Mouse (Mus musculus) hindbrain, embryonic 16.5 days (tissue): ENCODE measurements around the gene Cacng3. TPM values are rescaled to one million over a fixed set of nuclear protein-coding genes. Genes with fewer than 3 reads are reported as not detected.

Experiments
- ATAC-seq: fragments of 200-750 bp; cut with Nextera tagmentation; 2 replicates; pipeline ENCODE4 v1.8.0; 2017; ENCODE audit warnings: moderate TSS enrichment, moderate library complexity
- H3K27ac ChIP-seq: fragments of 300-500 bp; sonication (generic); 2 replicates; pipeline ENCODE4 v1.5.1; 2014; ENCODE audit warnings: low read depth, mild to moderate bottlenecking, control low read depth, low read length, moderate library complexity
- H3K27me3 ChIP-seq: fragments of 300-500 bp; sonication (generic); replicated peaks from 2 replicates; pipeline ENCODE4 v1.6.1; 2014; ENCODE audit warnings: low read length; ENCODE audit not compliant: control insufficient read depth, insufficient read depth
- H3K36me3 ChIP-seq: fragments of 300-500 bp; sonication (generic); 2 replicates; pipeline ENCODE4 v1.6.1; 2014; ENCODE audit warnings: mild to moderate bottlenecking, low read length, moderate library complexity, mixed read lengths; ENCODE audit not compliant: control insufficient read depth, insufficient read depth
- H3K4me1 ChIP-seq: fragments of 300-500 bp; sonication (generic); 2 replicates; pipeline ENCODE4 v1.6.1; 2014; ENCODE audit warnings: low read depth, low read length; ENCODE audit not compliant: control insufficient read depth, insufficient read depth
- H3K4me2 ChIP-seq: fragments of 300-500 bp; sonication (generic); 2 replicates; pipeline ENCODE4 v1.6.1; 2014; ENCODE audit warnings: mild to moderate bottlenecking, low read length, control low read depth, moderate library complexity
- H3K4me3 ChIP-seq: fragments of 300-500 bp; sonication (generic); 2 replicates; pipeline ENCODE4 v1.5.1; 2014; ENCODE audit warnings: mild to moderate bottlenecking, low read length, control low read depth, moderate library complexity
- H3K9ac ChIP-seq: fragments of 300-500 bp; sonication (generic); 2 replicates; pipeline ENCODE4 v1.6.1; 2014; ENCODE audit warnings: low read depth, mild to moderate bottlenecking, control low read depth, low read length, moderate library complexity
- H3K9me3 ChIP-seq: fragments of 300-500 bp; sonication (generic); 2 replicates; pipeline ENCODE4 v1.6.1; 2014; ENCODE audit warnings: mild to moderate bottlenecking, low read length, moderate library complexity; ENCODE audit not compliant: control insufficient read depth
- WGBS: fragments of 180-500 bp; shearing (Covaris S2); extraction: QIAGEN DNeasy Blood & Tissue Kit; methylation state at CpG from one replicate; pipeline ENCODE4 v1.1.7; 2014; 5-methylcytosine and 5-hydroxymethylcytosine counted together
- polyA plus RNA-seq: library from polyadenylated mRNA; unstranded; fragments of >200 nt; fragmentation: Nextera tagmentation; extraction: Ambion mirVana; gene quantifications from 2 replicates; pipeline ENCODE4 v1.2.1, GENCODE M21; 2015

The Cacng3 gene
- polyA plus RNA-seq, 1 experiment from 2014 or later = 29.5 TPM

- Histone ChIP-seq H3K4me2 (no peak overlapping the region), H3K36me3 (no peaks in the 10 kb centered on the region), H3K9me3 (no peaks in the 10 kb centered on the region), H3K4me3 (no peak overlapping the region), H3K9ac (no peak overlapping the region), H3K4me1 (no peaks in the 10 kb centered on the region), H3K27ac (no peak overlapping the region), H3K27me3 (no peaks in the 10 kb centered on the region)
- ATAC-seq = 0 out of 2 replicates have a peak, but pooled peaks have one; percentile 14
- 26% methylated on average over 5 of the region's 5 CpGs for WGBS
These were observed 68.2 kb downstream of the Cacng3 start for GRCm38 (mm10) chr7:122738541-122738940.

- Histone ChIP-seq H3K9ac (no peak overlapping the region), H3K4me1 (no peaks in the 10 kb centered on the region), H3K9me3 (no peaks in the 10 kb centered on the region), H3K27ac (no peak overlapping the region), H3K4me3 (no peak overlapping the region), H3K36me3 (no peaks in the 10 kb centered on the region), H3K27me3 (no peaks in the 10 kb centered on the region), H3K4me2 (no peak overlapping the region)
- 68% methylated on average over 2 of the region's 2 CpGs for WGBS
- ATAC-seq = no peak
These were observed 70.4 kb downstream of the Cacng3 start for GRCm38 (mm10) chr7:122740663-122741062.

GRCm38 (mm10) chr7:122755920-122756603 is 85.8 kb downstream of the Cacng3 start:
- no peak for ATAC-seq
- no peak overlapping the region for H3K9ac ChIP-seq
- no peak overlapping the region for H3K4me3 ChIP-seq
- WGBS = 75% methylated on average over 5 of the region's 5 CpGs
- H3K36me3 ChIP-seq = no peaks in the 10 kb centered on the region
- H3K9me3 ChIP-seq = no peaks in the 10 kb centered on the region
- H3K27me3 ChIP-seq = no peaks in the 10 kb centered on the region
- no peak overlapping the region for H3K27ac ChIP-seq
- no peak overlapping the region for H3K4me2 ChIP-seq
- no peaks in the 10 kb centered on the region; the same call in 1 of the 2 replicates for H3K4me1 ChIP-seq

- Histone ChIP-seq H3K4me3 (no peak overlapping the region), H3K36me3 (no peaks in the 10 kb centered on the region), H3K4me1 (no peaks in the 10 kb centered on the region), H3K4me2 (no peak overlapping the region), H3K9me3 (no peaks in the 10 kb centered on the region), H3K9ac (no peak overlapping the region), H3K27me3 (no peaks in the 10 kb centered on the region), H3K27ac (no peak overlapping the region)
- no peak for ATAC-seq
- WGBS = 52% methylated on average over 3 of the region's 3 CpGs
These were observed 88.4 kb downstream of the Cacng3 start for GRCm38 (mm10) chr7:122758645-122759044.

- Histone ChIP-seq H3K36me3 (no peaks in the 10 kb centered on the region; the same call in 1 of the 2 replicates), H3K4me2 (no peak overlapping the region), H3K9ac (no peak overlapping the region), H3K9me3 (no peaks in the 10 kb centered on the region), H3K27ac (no peak overlapping the region), H3K4me1 (no peaks in the 10 kb centered on the region), H3K27me3 (no peaks in the 10 kb centered on the region), H3K4me3 (no peak overlapping the region)
- WGBS = 75% methylated on average over 5 of the region's 5 CpGs
- ATAC-seq = no peak
These were observed 94.2 kb downstream of the Cacng3 start for GRCm38 (mm10) chr7:122764506-122764905.

GRCm38 (mm10) chr7:122768292-122769020 is 98.2 kb downstream of the Cacng3 start:
- ATAC-seq = no peak
- Histone ChIP-seq H3K9ac (no peak overlapping the region), H3K27ac (no peak overlapping the region), H3K4me2 (no peak overlapping the region), H3K4me1 (no peaks in the 10 kb centered on the region), H3K36me3 (no peaks in the 10 kb centered on the region; the same call in 1 of the 2 replicates), H3K9me3 (no peaks in the 10 kb centered on the region), H3K27me3 (no peaks in the 10 kb centered on the region), H3K4me3 (no peak overlapping the region)
- WGBS = 87% methylated on average over 27 of the region's 27 CpGs

- 75% methylated on average over 7 of the region's 7 CpGs for WGBS
- H3K36me3 ChIP-seq = no peaks in the 10 kb centered on the region
- H3K4me1 ChIP-seq = no peaks in the 10 kb centered on the region
- H3K9ac ChIP-seq = no peak overlapping the region
- H3K27ac ChIP-seq = no peak overlapping the region
- no peaks in the 10 kb centered on the region for H3K27me3 ChIP-seq
- H3K9me3 ChIP-seq = no peaks in the 10 kb centered on the region; the same call in 1 of the 2 replicates
- ATAC-seq = no peak
- H3K4me2 ChIP-seq = no peak overlapping the region
- H3K4me3 ChIP-seq = no peak overlapping the region
These were observed 109.3 kb downstream of the Cacng3 start for GRCm38 (mm10) chr7:122779601-122780000.

- Histone ChIP-seq H3K4me3 (no peak overlapping the region), H3K27ac (no peak overlapping the region), H3K27me3 (no peaks in the 10 kb centered on the region), H3K9me3 (no peaks in the 10 kb centered on the region), H3K4me1 (no peaks in the 10 kb centered on the region), H3K4me2 (no peak overlapping the region), H3K36me3 (no peaks in the 10 kb centered on the region), H3K9ac (no peak overlapping the region)
- 93% methylated on average over 7 of the region's 7 CpGs for WGBS
- ATAC-seq = no peak
These were observed 119.6 kb downstream of the Cacng3 start for GRCm38 (mm10) chr7:122789929-122790328.

- ATAC-seq = no peak
- no peaks in the 10 kb centered on the region for H3K9me3 ChIP-seq
- no peaks in the 10 kb centered on the region for H3K27me3 ChIP-seq
- no peak overlapping the region for H3K27ac ChIP-seq
- 25% methylated on average over 6 of the region's 6 CpGs for WGBS
- H3K4me1 ChIP-seq = no peaks in the 10 kb centered on the region
- no peaks in the 10 kb centered on the region for H3K36me3 ChIP-seq
- no peak overlapping the region for H3K9ac ChIP-seq
- no peak overlapping the region for H3K4me3 ChIP-seq
- H3K4me2 ChIP-seq = no peak overlapping the region
These were observed 123.5 kb downstream of the Cacng3 start for GRCm38 (mm10) chr7:122793655-122794346.
